Mouse (Mus musculus) forebrain, embryonic 15.5 days (tissue): Measurements from ENCODE around the gene St6galnac1. TPM values are rescaled to one million over a fixed set of nuclear protein-coding genes. Genes with fewer than 3 reads are reported as not detected.

Experiments used
- ATAC-seq: fragments of 200-750 bp; cut with Nextera tagmentation; replicated peaks from 2 replicates; pipeline ENCODE4 v1.8.0; 2017; ENCODE audit warnings: mild to moderate bottlenecking, moderate TSS enrichment, moderate library complexity
- H3K27ac ChIP-seq: fragments of 300-500 bp; sonication (generic); replicated peaks from 2 replicates; pipeline ENCODE4 v1.5.1; 2015; ENCODE audit warnings: mild to moderate bottlenecking, inconsistent platforms
- H3K27me3 ChIP-seq: fragments of 300-500 bp; sonication (generic); 2 replicates; pipeline ENCODE4 v1.6.1; 2015; ENCODE audit warnings: inconsistent platforms
- H3K36me3 ChIP-seq: fragments of 300-500 bp; sonication (generic); 2 replicates; pipeline ENCODE4 v1.6.1; 2015; ENCODE audit warnings: mild to moderate bottlenecking, inconsistent platforms
- H3K4me1 ChIP-seq: fragments of 300-500 bp; sonication (generic); 2 replicates; pipeline ENCODE4 v1.6.1; 2015; ENCODE audit warnings: inconsistent platforms
- H3K4me2 ChIP-seq: fragments of 300-500 bp; sonication (generic); replicated peaks from 2 replicates; pipeline ENCODE4 v1.6.1; 2015; ENCODE audit warnings: mild to moderate bottlenecking, inconsistent platforms
- H3K4me3 ChIP-seq: fragments of 300-500 bp; sonication (generic); 2 replicates; pipeline ENCODE4 v1.5.1; 2015; ENCODE audit warnings: mild to moderate bottlenecking, inconsistent platforms
- H3K9ac ChIP-seq: fragments of 300-500 bp; sonication (generic); replicated peaks from 2 replicates; pipeline ENCODE4 v1.6.1; 2015; ENCODE audit warnings: mild to moderate bottlenecking, inconsistent platforms
- H3K9me3 ChIP-seq: fragments of 300-500 bp; sonication (generic); 2 replicates; pipeline ENCODE4 v1.6.1; 2016; ENCODE audit warnings: inconsistent platforms
- WGBS: fragments of 180-500 bp; shearing (Covaris S2); methylation state at CpG from one replicate; pipeline ENCODE4 v1.1.7; 2015; ENCODE audit warnings: mixed read lengths; 5-methylcytosine and 5-hydroxymethylcytosine counted together
- polyA plus RNA-seq: library from polyadenylated mRNA; unstranded; fragments of >200 nt; fragmentation: Nextera tagmentation; extraction: Ambion mirVana; gene quantifications from 2 replicates; pipeline ENCODE4 v1.2.1, GENCODE M21; 2015

St6galnac1 gene
- polyA plus RNA-seq, 1 experiment from 2014 or later = not detected

- no peaks in the 10 kb centered on the region for H3K27me3 ChIP-seq
- no peak overlapping the region; the same call in 1 of the 2 replicates for H3K9ac ChIP-seq
- no peaks in the 10 kb centered on the region for H3K36me3 ChIP-seq
- peaks cover 50% of the 10 kb centered on the region for H3K4me1 ChIP-seq
- H3K9me3 ChIP-seq = no peaks in the 10 kb centered on the region
- no peak overlapping the region for H3K4me2 ChIP-seq
- no peak overlapping the region for H3K4me3 ChIP-seq
- no peak for ATAC-seq
- H3K27ac ChIP-seq = peak overlapping the region; percentile 51
- 6% methylated on average over 20 of the region's 20 CpGs for WGBS
Observed at GRCm38 (mm10) chr11:116814076-116814883, 39.0 kb upstream of the St6galnac1 start.

GRCm38 (mm10) chr11:116813610-116814009, 38.3 kb upstream of the St6galnac1 start:
- Histone ChIP-seq H3K4me2 (no peak overlapping the region), H3K4me1 (peaks cover 50% of the 10 kb centered on the region), H3K4me3 (no peak overlapping the region), H3K9ac (no peak overlapping the region; the same call in 1 of the 2 replicates), H3K27me3 (no peaks in the 10 kb centered on the region), H3K9me3 (no peaks in the 10 kb centered on the region), H3K27ac (peak overlapping the region; percentile 51), H3K36me3 (no peaks in the 10 kb centered on the region)
- ATAC-seq = no peak
- WGBS = 67% methylated on average over 13 of the region's 13 CpGs

- ATAC-seq = no peak
Observed at GRCm38 (mm10) chr11:116812793-116813529, 37.7 kb upstream of the St6galnac1 start.

GRCm38 (mm10) chr11:116810983-116811901, 35.9 kb upstream of the St6galnac1 start:
- no peaks in the 10 kb centered on the region for H3K9me3 ChIP-seq
- no peaks in the 10 kb centered on the region for H3K36me3 ChIP-seq
- H3K27me3 ChIP-seq = no peaks in the 10 kb centered on the region
- H3K4me3 ChIP-seq = peak overlapping the region; percentile 41
- WGBS = 4% methylated on average over 29 of the region's 32 CpGs
- peak overlapping the region; percentile 69 for H3K4me2 ChIP-seq
- ATAC-seq = peak; percentile 95
- peaks cover 66% of the 10 kb centered on the region for H3K4me1 ChIP-seq
- H3K9ac ChIP-seq = peak overlapping the region; percentile 52
- peak overlapping the region; percentile 93 for H3K27ac ChIP-seq

More at GRCm38 (mm10) chr11:116812793-116813529, 37.7 kb upstream of the St6galnac1 start:
- H3K27me3 ChIP-seq = no peaks in the 10 kb centered on the region
- H3K9ac ChIP-seq = no peak overlapping the region
- peak overlapping the region; percentile 51; the same call in 1 of the 2 replicates for H3K27ac ChIP-seq
- no peak overlapping the region for H3K4me3 ChIP-seq
- WGBS = 42% methylated on average over 21 of the region's 21 CpGs
- H3K4me1 ChIP-seq = peaks cover 57% of the 10 kb centered on the region
- no peak overlapping the region for H3K4me2 ChIP-seq
- no peaks in the 10 kb centered on the region for H3K36me3 ChIP-seq
- H3K9me3 ChIP-seq = no peaks in the 10 kb centered on the region

GRCm38 (mm10) chr11:116810528-116810927, 35.2 kb upstream of the St6galnac1 start:
- Histone ChIP-seq H3K4me3 (peak overlapping the region; percentile 41; the same call in 1 of the 2 replicates), H3K27ac (peak overlapping the region; percentile 93), H3K4me2 (peak overlapping the region; percentile 69), H3K36me3 (no peaks in the 10 kb centered on the region), H3K9me3 (no peaks in the 10 kb centered on the region), H3K9ac (peak overlapping the region; percentile 52; the same call in 1 of the 2 replicates), H3K4me1 (peaks cover 66% of the 10 kb centered on the region), H3K27me3 (no peaks in the 10 kb centered on the region)
- 45% methylated on average over 11 of the region's 11 CpGs for WGBS
- peak; percentile 20; the same call in 1 of the 2 replicates for ATAC-seq

DNA sequence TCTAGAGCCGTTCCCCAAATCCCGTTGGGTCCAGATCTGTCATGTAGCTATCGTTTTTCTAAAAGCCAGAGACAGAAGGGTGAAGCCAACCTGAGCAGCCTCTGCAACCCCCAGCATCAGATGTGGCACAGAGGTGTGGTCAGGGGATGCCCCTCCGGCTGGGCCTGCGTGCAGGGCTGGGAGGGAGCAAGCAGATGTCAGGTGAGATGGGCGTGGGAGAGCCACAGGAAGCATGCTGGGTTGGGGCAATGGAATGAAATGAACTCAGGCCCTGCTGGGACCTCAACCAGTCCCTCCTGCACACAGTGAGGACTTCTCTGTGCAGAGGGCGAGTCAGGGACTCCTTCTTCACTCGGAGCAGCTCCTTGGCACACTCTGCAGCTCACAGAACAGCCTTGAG, 34.2 kb upstream of the St6galnac1 start:
- Histone ChIP-seq H3K36me3 (no peaks in the 10 kb centered on the region), H3K4me2 (no peak overlapping the region), H3K4me3 (no peak overlapping the region), H3K4me1 (peaks cover 58% of the 10 kb centered on the region), H3K27me3 (no peaks in the 10 kb centered on the region), H3K9me3 (no peaks in the 10 kb centered on the region), H3K27ac (no peak overlapping the region), H3K9ac (no peak overlapping the region)
- no peak for ATAC-seq
- 82% methylated on average over 8 of the region's 8 CpGs for WGBS

DNA sequence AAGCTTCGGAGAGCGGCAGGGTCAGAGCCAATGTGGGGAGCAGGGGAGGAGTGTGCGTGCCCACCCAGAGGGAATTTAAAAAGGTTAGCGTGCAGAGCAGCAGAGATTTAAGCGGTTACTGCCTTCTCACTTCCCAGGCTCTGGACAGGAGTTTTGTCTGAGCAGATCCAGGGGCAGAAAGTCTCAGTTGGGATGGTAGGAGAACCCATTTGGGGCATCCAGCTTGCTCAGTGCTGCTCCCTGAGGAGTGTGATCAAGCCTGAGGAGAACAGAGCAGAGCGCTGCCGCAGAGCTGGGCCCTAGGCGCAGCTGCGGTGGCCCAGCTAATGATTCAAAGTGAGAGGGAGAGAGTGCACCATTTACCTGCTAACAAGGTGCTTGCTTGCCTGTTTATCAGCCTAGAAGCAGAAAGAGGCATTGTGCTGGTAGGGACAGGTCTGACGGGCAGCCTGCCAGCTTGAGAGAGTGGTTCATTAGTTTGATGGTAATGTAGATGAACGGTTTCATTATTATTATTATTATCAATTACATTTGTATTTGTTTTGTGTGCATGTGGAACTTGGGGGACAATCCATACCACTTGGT, 33.6 kb upstream of the St6galnac1 start:
- Histone ChIP-seq H3K4me2 (no peak overlapping the region), H3K27ac (no peak overlapping the region)

DNA sequence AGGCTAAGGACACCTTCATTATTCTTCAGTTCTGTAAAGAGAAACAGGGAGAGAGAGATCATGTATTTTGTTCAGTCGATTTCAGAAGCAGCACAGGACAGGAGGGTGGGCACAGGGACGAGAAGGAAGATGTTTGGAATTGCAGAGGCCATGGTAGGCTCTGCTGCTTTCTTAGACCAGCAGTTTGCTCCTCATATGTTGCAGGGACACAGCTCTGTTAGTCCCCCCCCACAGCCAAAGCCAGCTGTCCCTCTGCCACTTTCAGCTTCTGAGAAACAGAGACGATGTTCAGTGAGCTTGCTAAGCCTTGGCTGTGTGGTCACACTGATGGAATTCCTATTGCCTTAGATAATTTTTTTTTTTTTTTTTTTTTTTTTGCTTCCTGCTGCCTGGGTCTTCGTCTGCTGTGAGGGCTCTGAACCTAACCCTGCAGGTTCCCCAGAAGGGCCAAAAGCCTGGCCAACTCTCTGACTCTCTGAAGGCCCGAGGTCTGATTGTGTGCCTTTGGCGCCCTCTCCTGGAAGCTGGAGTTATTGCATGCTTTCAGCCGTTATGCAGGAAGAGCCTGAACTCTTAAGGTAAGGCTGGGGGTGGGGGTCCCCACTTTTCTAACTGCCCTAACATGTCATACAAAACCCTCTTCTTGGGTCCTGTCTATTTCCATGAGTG, 32.8 kb upstream of the St6galnac1 start:
- no peaks in the 10 kb centered on the region for H3K36me3 ChIP-seq
- peaks cover 43% of the 10 kb centered on the region for H3K4me1 ChIP-seq
- no peaks in the 10 kb centered on the region for H3K9me3 ChIP-seq
- H3K27me3 ChIP-seq = no peaks in the 10 kb centered on the region
- peak overlapping the region; percentile 39 for H3K27ac ChIP-seq
- ATAC-seq = no peak
- WGBS = 20% methylated on average over 7 of the region's 7 CpGs
- H3K4me3 ChIP-seq = no peak overlapping the region
- no peak overlapping the region for H3K9ac ChIP-seq
- H3K4me2 ChIP-seq = no peak overlapping the region

More for the DNA sequence above, 33.6 kb upstream of the St6galnac1 start:
- Histone ChIP-seq H3K4me1 (peaks cover 51% of the 10 kb centered on the region), H3K36me3 (no peaks in the 10 kb centered on the region), H3K4me3 (no peak overlapping the region), H3K9me3 (no peaks in the 10 kb centered on the region), H3K9ac (no peak overlapping the region), H3K27me3 (no peaks in the 10 kb centered on the region)
- no peak for ATAC-seq
- 71% methylated on average over 11 of the region's 11 CpGs for WGBS

GRCm38 (mm10) chr11:116807526-116807925, 32.2 kb upstream of the St6galnac1 start:
- 49% methylated on average over 3 of the region's 3 CpGs for WGBS
- Histone ChIP-seq H3K27me3 (no peaks in the 10 kb centered on the region), H3K4me3 (no peak overlapping the region), H3K27ac (peak overlapping the region; percentile 39), H3K9ac (no peak overlapping the region), H3K9me3 (no peaks in the 10 kb centered on the region), H3K4me1 (peaks cover 38% of the 10 kb centered on the region), H3K4me2 (no peak overlapping the region), H3K36me3 (no peaks in the 10 kb centered on the region)
- ATAC-seq = no peak

- H3K4me1 ChIP-seq = peaks cover 34% of the 10 kb centered on the region
- no peaks in the 10 kb centered on the region for H3K36me3 ChIP-seq
- no peak overlapping the region for H3K4me3 ChIP-seq
- H3K27ac ChIP-seq = no peak overlapping the region; the same call in 1 of the 2 replicates
- H3K9me3 ChIP-seq = no peaks in the 10 kb centered on the region
- H3K27me3 ChIP-seq = no peaks in the 10 kb centered on the region
- H3K9ac ChIP-seq = no peak overlapping the region
- ATAC-seq = no peak
- 48% methylated on average over 7 of the region's 7 CpGs for WGBS
- H3K4me2 ChIP-seq = no peak overlapping the region
Observed at GRCm38 (mm10) chr11:116807116-116807515, 31.8 kb upstream of the St6galnac1 start.
